10 mouse cellular contexts compared by ENCODE assay signal in genomic region chr12:8291157-8291853, GRCm38 (mm10). TPM values are rescaled to one million over a fixed set of nuclear protein-coding genes. Genes with fewer than 3 reads are reported as not detected.
DNase-seq lines count a peak whose midpoint lies in the region; ATAC-seq and TF ChIP-seq lines count a peak whose summit lies in the region.
"Had no signal": no experiment of that assay in that cellular context is flagged by ENCODE, and none has a peak within 500 bp of the region (broad histone marks: within the 10 kb centered on the region; RNA-seq: fewer than 3 reads in every experiment).

No protein-coding gene starts in this region.

- no peak for ATAC-seq in erythroid progenitor cell, adult 5-6 weeks (replicated peaks; ENCODE audit: low FRiP score, poor library complexity, severe bottlenecking)

- H3K4me1 ChIP-seq in limb, embryonic 10.5 days = peaks cover 7% of the 10 kb centered on the region; the same call in 1 of the 2 replicates

- TF ChIP-seq POLR2A in brain, embryonic 14.5 days (IDR thresholded peaks at IDR 0.05; ENCODE audit: borderline replicate concordance, extremely low read depth, insufficient read depth, insufficient read length, poor library complexity, severe bottlenecking) = no peak

- H3K36me3 ChIP-seq in limb, embryonic 10.5 days = peaks cover 6% of the 10 kb centered on the region; the same call in 1 of the 2 replicates

- no peak overlapping the region for H3K4me3 ChIP-seq in limb, embryonic 10.5 days
- H3K4me3 ChIP-seq: limb, embryonic 13.5 days had no signal

- no peak overlapping the region for H3K27ac ChIP-seq in limb, embryonic 10.5 days
- H3K27ac ChIP-seq: limb, embryonic 13.5 days had no signal

- intact Hi-C loops in heart, postnatal 36 days (cut with DNase I) = no loop called here

- peaks cover 35% of the 10 kb centered on the region for H3K27me3 ChIP-seq in limb, embryonic 10.5 days (ENCODE audit: low read depth, poor library complexity, severe bottlenecking)

- DNase-seq in heart, adult 11 months = peak; percentile 88
- DNase-seq in heart, postnatal 36 days = no peak
- DNase-seq in brain, embryonic 14.5 days (ENCODE audit: low read depth) = peak; percentile 86
- DNase-seq in cerebellum, postnatal 36 days = peak; percentile 62
- DNase-seq in limb, embryonic 10.5 days (ENCODE audit: low spot score) = peak; percentile 30
- DNase-seq in spleen, postnatal 36 days (ENCODE audit: low spot score in 2 of 2) = no peak
- DNase-seq in embryo, embryonic 11 days = no peak

- no peaks in the 10 kb centered on the region; the same call in 1 of the 2 replicates for H3K9me3 ChIP-seq in limb, embryonic 10.5 days (replicated peaks)
- H3K9me3 ChIP-seq: limb, embryonic 13.5 days had no signal

- no peak for TF ChIP-seq CTCF in brain, embryonic 14.5 days (IDR thresholded peaks at IDR 0.05; ENCODE audit: borderline replicate concordance, extremely low read depth, insufficient read depth, insufficient read length)

- WGBS in limb, embryonic 10.5 days = 78% methylated on average over 15 of the region's 15 CpGs

RNA-seq across cellular contexts. Expression of gene Gdf7, which starts 10.4 kb away (rescaled TPM):
- under 1 TPM; 0.43 to 0.83 TPM for total RNA-seq in heart, postnatal 36 days (2021)
- polyA plus RNA-seq in brain, embryonic 14.5 days (2012; rRNA removed) = 0.45 and 0.98 TPM in 2 replicates
- polyA plus RNA-seq in limb, embryonic 10.5 days (2016; fragmentation: Nextera tagmentation; extraction: Ambion mirVana) = 0.13 and 0.14 TPM in 2 replicates
- not detected in 2 replicates for total RNA-seq in erythroid progenitor cell, adult 5-6 weeks (2015; ENCODE audit: low replicate concordance)
- not detected in 2 replicates for total RNA-seq in erythroid progenitor cell, adult 5-6 weeks (2017; ENCODE audit: low replicate concordance)
- polyA plus RNA-seq: heart, postnatal 0 days had no signal

RNA-seq across cellular contexts. Expression of gene Hs1bp3, which starts 21.9 kb away (rescaled TPM):
- 10 to 100 TPM; 15.9 to 18.0 TPM for total RNA-seq in heart, postnatal 36 days (2021)
- 11.1 and 11.7 TPM in 2 replicates for polyA plus RNA-seq in brain, embryonic 14.5 days (2012; rRNA removed)
- 18.4 and 19.5 TPM in 2 replicates for polyA plus RNA-seq in limb, embryonic 10.5 days (2016; fragmentation: Nextera tagmentation; extraction: Ambion mirVana)
- 2.1 and 2.9 TPM in 2 replicates for total RNA-seq in erythroid progenitor cell, adult 5-6 weeks (2015; ENCODE audit: low replicate concordance)
- total RNA-seq in erythroid progenitor cell, adult 5-6 weeks (2017; ENCODE audit: low replicate concordance) = 0.39 and 0.61 TPM in 2 replicates

Comparison
In these comparisons a context has a peak if more than half of its experiments do, and no peak if none do; other contexts are left out.
1. DNase-seq: peak in heart, adult 11 months (single experiment), brain, embryonic 14.5 days (single experiment), cerebellum, postnatal 36 days (2 of 2) and limb, embryonic 10.5 days (single experiment); none in heart, postnatal 36 days (0 of 2), spleen, postnatal 36 days (0 of 2) and embryo, embryonic 11 days (single experiment).
2. RNA of gene Hs1bp3, which starts 21.9 kb away (total RNA-seq): 15.9 to 18.0 TPM in heart, postnatal 36 days; 0.39 to 2.9 TPM in erythroid progenitor cell, adult 5-6 weeks; every median in the first group is over 4 times any median in the second.